Comparison of ENCODE assay signal across 19 mouse cellular contexts in genomic region chr6:93246498-93247242, GRCm38 (mm10).
DNase-seq lines count a peak whose midpoint lies in the region; ATAC-seq lines count a peak whose summit lies in the region.
"Had no signal": no experiment of that assay in that cellular context is flagged by ENCODE, and none has a peak within 500 bp of the region (broad histone marks: within the 10 kb centered on the region; RNA-seq: fewer than 3 reads in every experiment).

No protein-coding gene starts in this region.

- peak; percentile 95 for ATAC-seq in frontal cortex, adult (ENCODE audit: low TSS enrichment)
- ATAC-seq: CD4-positive, CD25-positive, alpha-beta regulatory T cell, adult 4 months; forebrain, embryonic 14.5 days had no signal

- DNase-seq in frontal cortex, postnatal 36 days (ENCODE audit: low spot score in 2 of 2), result no peak
- peak; percentile 76 for DNase-seq in brain, adult 2 months (ENCODE audit: low read depth, low spot score)
- DNase-seq in lung, postnatal 14 days, result peak; percentile 24
- peak; percentile 52 for DNase-seq in telencephalon, adult 2 months (ENCODE audit: low read depth, low spot score)
- no peak for DNase-seq in left cerebral cortex, postnatal 36 days (ENCODE audit: low spot score in 2 of 2)
- DNase-seq in thymus, postnatal 25 days, result no peak
- DNase-seq: adrenal gland, adult 8-10 months; adrenal gland, postnatal 36 days; B cell, adult 2 months; cerebellum, adult 11 months; cerebellum, adult 8-10 months; cerebellum, postnatal 14 days; embryo, embryonic 11 days; gastrocnemius, postnatal 10 days; heart, adult 2 months; heart, postnatal 14 days had no signal

- intact Hi-C loops in left cerebral cortex, postnatal 36 days (cut with DNase I), result no loop called here

Comparison
In these comparisons a context has a peak if more than half of its experiments do, and no peak if none do; other contexts are left out.
1. DNase-seq: peak in brain, adult 2 months (single experiment), lung, postnatal 14 days (single experiment) and telencephalon, adult 2 months (single experiment); none in frontal cortex, postnatal 36 days (0 of 2), left cerebral cortex, postnatal 36 days (0 of 2) and thymus, postnatal 25 days (single experiment).